Mouse (Mus musculus) spleen, adult 18-20 months (tissue): ENCODE measurements around the gene Cmtm8.
A peak's percentile ranks its signal among the peaks of the same experiment; 100 is the strongest.

Experiments used
- DNase-seq, 2 experiments: peaks; one replicate each; pipeline ENCODE4 v3.0.0; 2022; ENCODE audit warnings: mixed read lengths in 2 of 2

The Cmtm8 gene

DNA sequence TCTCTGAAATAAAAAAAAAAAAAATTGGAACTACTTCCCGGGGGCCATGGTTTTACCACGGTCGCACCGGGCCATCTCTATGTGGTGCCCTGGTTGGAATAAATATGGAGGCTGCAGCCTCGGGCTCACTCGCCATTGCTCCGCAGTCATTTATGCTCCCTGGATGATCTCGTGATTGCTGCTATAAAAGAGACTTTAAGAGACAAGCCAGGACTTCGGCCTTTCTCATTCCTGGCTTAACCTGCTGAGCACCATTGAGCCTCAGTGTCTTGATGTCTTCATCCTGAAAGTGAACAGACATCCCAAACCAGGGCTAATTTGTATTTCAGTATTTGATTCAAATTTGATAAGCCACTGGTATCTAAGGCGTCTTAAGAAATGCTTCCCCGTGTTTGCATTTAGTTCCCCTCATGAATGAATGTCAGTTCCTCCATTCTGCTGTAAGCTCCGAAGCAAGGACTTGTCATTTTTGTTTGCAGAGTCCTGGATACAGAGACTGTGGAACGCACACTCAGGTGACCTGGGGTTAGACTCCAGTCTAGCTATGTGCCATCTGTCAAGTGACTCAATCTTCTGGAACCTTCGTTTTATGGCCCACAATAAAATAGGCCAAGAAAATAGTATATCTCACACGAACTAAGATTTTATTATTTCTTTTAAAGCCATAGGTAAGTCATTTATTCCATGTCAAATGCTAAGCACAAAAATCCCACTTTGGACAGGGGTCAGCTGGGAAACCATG lies 22.2 kb downstream of the Cmtm8 start:
- DNase-seq = no peak

DNA sequence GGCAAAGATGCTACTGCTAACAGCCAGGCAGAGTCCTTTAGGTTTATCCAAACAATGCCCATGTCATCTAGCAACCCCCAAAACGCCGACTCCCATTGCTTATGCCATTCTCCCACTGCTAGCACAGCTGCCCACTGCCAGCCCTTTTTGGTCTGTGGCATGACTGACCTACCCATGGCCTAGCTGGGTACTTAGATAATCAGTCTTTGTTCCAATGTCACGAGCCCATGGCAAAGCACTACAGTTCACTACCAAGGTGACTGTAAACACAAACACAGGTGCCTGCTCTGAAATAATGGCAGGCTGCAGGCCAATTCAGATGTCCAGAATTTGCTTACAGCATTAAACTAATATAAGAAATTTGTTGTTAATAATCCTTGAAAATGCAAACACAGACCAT lies 25.0 kb downstream of the Cmtm8 start:
- DNase-seq = no peak

DNA sequence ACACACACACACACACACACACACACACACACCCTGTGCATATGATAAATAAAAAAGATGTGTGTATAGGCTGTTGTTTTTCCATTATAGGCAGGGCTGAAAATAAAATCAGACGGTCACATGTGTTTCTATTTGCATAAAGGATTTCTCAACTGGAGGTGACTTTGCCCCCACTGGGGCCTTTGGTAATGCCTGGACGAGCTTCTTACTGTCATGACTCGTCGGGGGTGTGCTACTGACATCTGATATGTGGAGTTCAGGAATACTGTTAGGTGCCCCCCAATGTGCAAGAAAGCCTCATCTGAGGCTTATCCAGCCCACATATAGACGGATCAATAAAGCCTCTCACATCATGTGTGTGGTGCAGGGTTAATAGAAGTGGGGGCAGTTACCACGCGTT lies 26.9 kb downstream of the Cmtm8 start:
- no peak for DNase-seq

DNA sequence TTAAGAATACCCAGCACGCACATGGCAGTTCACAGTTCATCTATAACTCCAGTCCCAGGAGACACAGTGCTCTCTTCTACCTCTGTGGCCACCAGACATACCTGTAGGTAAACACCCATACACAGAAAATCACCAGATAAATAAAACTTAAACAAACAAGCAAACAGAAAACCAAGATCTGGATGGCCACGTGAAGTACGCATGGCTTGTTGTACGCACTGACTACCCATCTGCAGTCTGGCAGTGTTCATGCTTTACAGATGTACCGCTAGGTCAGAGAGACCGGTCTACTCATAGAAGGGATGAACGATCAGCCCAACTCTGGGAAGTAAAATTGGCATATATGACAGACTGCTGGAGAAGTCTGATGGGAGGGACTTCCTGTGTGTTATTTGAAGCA lies 27.8 kb downstream of the Cmtm8 start:
- DNase-seq = no peak

DNA sequence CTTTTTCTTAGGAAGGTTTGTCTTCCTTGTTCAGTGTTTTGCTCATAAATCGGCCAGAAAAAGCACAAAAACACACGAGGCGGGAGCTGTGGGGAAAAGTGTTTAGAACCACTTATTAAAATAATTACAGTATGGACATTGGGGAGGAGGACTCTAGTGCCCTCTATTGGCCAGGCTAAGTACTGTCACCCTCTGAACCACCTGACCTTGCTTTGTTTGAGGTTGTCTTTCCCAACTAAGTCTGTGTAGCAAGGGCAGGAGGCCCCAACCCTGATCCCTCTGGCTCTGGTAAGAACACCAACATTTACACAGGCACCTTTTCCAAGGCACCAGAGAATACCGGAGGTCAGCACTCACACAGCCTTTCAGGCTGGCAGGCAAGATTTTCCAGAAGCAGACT lies 28.6 kb downstream of the Cmtm8 start:
- peak in 1 of 2 experiments; percentile 55 for DNase-seq

DNA sequence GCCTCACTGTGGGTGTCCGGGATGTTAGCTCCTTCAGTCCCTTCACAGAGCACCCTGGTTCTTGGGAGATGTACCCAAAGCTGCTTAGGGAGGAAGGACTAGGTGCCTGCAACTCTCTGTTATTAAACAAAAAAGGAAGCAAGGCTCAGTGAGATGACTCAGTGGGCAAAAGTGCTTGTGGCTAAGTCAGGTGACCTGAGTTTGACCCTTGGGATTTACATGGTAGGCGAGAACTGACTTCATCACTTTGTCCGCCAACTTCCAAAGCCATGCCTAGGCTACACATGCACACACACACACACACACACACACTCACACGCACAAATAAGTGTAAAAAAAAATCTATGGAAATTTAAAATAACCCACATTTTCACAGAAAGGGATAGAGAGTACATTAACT lies 32.0 kb downstream of the Cmtm8 start:
- no peak for DNase-seq

DNA sequence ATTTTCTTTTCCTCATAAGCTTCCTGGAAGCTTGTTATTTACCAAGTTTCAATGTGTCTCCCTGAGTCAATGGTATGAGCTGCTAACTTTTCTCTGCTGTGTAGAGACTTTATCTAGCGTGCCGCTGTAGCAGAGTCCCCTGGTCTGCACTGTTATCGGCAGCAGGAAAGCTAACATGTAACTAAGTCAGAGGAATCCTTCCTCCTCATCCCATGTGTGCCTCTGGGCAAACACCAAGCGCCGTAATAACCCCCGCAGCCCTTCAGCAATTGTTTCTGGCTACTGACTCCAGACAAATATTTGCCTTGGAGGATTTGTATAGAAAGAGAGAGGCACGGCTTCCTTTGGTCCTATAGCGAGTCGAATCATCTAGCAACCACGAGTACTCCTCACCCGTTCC lies 33.1 kb downstream of the Cmtm8 start:
- DNase-seq = no peak

DNA sequence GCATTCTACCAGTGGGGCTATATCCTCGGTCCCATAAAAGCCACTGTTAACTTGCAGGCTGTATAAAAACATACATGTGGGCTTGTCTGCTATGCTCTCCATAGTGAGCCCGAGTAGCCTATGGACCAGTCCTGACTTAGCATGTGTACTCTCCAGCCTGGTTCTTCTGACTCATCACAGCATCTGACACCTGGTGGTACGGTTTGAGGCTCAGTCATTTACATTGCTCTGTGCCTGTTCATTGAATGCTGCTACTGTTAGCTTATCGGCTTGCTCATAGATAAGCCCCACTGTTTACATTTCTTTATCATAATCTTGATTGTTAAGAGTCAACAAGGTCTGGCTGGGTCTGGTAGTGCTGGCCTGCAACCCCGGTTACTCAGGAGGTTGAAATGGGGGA lies 35.3 kb downstream of the Cmtm8 start:
- DNase-seq = no peak

DNA sequence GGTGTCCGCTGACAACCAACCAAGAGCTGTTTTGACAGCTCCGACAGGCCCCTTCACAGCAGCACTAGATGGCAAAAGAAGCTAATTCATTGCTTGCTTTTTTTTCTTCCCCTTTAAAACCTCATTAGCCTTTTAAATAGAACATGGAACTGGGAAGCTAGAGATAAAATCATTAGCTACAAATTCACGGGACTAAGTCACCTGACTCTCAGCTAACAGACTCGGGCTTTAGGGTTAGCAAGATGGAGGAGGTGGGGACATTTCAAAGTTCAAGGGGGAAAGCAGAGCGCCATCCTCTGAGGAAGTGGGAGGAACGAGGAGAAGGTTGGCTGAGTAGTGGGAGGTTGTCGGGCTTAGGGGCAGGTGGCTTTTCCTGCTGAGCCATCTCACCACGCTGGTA lies 36.7 kb downstream of the Cmtm8 start:
- DNase-seq = no peak

DNA sequence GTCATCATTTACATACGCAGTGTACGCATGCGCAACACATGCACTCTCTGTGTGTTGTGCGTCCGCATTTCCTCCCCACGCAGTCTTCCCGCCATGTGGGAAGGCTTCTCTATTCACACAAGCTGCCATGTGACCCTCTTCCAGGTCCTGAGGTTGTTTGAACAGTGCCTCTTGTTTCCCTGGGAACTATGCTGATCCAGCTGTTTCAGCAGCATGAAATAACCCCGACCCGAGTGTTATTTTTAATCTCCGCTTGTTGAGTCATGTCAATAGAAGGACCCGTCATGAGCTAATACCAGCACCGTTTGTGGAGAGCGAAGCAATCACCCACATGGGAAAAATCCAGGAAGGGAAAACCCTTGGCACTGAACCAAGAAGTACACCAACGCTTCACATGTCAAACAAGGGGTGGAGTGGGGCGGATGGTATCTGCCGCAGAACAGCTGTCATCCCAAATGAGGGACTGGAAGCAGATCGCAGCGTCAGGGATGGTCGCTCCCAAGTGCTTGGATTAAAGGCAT lies 38.7 kb downstream of the Cmtm8 start:
- no peak for DNase-seq

DNA sequence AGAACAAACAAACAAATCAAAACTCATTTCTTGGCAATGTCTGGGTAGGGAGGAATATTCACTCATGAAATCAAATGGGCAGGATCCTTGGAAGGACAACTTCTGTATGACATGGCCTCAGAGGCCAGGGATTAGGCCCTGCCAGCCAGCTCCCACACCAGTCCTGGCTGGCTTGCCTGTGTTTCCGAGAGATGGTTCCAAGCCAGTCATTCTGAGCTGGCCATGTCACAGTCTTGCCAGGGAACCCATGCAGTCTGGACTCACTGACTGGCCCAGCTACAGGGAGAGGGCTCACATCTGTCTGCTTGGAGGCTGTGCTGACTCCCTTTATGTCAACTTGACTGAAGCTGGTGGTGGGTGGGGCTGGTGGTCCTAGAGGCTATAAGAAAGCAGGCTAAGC lies 41.8 kb downstream of the Cmtm8 start:
- no peak for DNase-seq

DNA sequence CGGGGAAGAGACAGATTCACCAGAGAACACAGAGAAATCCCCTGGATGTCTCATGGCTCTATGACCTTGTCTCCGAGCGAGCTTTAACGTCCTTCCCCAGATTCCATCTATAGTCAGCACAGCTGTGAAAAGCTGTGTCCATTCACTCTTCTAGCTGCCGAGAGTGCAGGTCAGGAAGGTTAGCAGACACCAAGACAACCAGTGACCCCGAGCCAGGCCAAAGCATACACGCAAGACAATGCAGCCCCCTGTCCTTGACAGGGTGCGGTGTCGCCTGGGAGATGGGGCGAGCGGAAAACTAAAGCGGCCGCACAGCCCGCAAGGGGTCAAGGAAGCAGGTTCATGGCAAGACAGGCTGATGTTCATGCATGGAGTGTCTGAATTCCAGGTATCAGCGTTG lies 42.7 kb downstream of the Cmtm8 start:
- DNase-seq = no peak

DNA sequence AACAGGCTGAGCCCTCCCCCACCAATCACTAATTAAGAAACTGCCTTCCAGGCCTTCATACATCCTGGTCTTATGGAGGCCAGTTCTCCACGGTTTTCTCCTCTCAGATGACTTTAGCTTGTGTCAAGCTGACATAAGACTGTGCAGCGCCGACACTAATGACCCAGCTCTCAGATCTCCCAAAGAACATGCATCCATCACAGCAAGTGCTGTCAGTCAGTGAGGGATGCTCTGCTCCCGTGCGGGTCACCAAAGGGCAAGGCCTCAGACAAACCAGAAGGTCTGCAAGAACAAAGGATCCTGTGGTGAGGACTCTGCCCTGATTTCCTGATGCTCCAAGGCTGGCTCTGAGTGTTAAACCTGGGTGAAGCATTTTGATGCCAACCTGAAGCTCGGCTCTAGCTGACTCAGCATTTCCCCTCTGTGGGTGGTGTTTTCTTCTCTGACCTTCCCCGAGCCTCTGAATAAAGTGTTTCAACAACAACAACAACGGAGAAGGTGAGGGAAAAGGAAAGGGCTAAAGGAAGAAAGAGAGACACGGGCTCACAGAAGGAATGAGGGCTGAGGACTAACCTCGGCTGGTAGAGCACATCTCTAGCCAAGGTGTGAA lies 44.4 kb downstream of the Cmtm8 start:
- DNase-seq = no peak

DNA sequence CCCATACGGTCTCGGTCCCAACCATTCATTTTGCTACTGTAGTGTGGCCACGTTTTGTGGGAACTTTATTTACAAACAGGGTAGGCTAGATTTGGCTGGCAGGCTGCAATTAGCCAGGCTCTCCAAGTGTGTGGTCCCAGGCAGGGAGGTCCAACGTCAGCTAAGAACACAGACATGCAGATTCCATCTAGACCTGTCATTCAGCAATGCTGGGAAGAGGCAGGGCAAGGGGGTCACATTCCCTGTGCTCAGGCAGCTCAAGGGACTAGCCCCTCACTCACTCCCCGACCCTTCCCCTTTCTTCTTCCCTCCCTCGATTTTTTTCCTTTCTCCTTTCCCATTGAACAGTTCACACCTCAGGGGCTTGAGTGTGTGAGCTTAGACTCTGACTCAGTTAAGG lies 45.1 kb downstream of the Cmtm8 start:
- no peak for DNase-seq

DNA sequence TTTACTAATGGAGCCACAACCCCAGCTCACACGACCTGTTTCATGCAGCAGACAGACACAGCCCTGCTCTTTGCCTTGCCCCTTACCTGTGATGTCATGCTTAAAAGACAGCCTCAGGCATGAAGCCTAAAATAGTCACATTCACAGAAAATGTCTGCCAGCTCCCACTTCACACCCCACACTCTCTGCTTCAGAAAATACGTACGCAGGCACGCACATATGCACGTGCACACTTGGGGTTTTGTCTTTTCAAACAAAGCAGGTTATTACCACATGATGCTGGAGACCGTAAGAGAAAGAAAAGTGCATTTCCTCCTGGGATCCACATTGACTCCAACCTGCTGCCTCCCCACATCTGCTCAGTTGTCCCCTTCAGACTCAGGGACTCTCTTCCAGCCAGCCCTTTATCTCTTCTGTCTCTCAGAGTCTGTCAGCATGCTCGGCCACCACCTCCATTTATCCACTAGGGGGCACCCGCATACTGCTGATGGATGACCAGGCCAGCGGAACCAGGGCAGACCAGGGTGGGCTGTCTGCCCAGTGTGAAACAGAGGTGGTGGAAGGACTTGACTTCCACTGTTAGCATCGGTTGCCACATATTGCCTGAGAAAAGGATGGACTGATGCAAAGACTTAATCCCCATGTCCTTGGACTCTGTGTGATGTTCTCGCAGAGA lies 46.5 kb downstream of the Cmtm8 start:
- DNase-seq = peak; percentile 66 to 82

DNA sequence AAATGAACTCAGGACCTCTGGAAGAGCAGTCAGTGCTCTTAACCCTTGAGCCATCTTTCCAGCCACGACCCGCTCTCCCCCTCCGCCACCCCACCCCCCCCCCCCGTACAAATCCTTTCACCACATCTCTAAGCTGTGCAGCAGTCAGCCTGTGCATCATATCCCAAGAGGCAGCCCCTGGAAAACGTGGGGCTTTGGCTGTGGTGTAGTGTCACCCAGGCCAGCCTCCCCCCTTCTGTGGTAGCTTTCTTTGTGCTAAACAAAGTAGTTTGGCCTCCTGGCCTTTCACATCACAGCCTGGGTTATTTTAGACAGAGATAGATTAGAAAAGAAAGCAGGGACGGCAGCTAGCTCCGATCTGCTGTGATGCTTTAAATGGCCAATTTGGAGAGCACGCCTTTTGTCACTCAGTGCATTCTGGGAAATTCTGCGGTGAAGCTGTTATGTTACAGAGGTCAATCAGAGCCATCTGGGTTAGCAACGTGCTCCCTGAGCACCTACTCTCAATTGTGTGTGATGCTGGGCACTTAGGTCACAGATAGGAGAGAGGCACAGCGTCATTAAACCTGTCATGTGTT lies 47.4 kb downstream of the Cmtm8 start:
- DNase-seq = no peak

DNA sequence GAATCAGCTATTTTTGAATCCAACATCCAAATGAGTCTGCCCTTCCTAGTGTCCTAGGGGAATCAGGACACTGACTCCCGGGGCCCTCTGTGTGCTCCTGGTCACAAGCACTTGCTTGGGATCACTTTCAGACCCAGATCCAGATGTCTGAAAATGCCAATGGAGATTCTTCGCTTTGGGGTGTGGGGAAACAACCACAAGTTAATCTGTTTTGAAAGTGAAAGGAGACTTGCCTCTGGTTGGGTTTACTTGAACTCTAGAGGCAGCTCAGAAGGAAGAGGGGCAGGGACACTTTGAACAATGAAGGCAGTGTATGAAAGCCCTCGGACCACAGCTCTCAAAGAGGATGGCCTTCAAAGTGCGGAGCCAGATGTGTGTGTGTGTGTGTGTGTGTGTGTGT lies 49.5 kb downstream of the Cmtm8 start:
- DNase-seq = no peak

DNA sequence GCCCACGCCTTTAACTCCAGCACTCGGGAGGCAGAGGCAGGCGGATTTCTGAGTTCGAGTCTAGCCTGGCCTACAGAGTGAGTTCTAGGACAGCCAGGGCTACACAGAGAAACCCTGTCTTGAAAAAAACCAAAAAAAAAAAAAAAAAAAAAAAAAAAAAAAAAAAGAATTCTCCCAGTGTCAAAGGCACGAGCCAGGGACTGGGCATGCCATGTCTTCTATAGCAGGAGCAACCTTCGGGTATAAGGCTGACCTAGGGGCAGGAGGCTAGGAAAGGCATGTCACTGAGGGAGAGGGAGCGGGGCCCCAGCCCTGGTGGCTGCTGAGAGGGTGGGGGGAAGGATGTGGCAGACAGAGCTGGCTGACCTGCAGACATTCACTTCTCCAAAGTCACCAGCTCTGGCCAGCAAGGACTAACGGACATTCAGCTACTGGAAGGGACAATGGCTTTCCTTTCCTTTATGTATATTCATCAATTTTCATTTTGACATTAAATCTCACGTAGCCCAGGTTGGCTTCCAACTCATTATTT lies 50.1 kb downstream of the Cmtm8 start:
- no peak for DNase-seq

DNA sequence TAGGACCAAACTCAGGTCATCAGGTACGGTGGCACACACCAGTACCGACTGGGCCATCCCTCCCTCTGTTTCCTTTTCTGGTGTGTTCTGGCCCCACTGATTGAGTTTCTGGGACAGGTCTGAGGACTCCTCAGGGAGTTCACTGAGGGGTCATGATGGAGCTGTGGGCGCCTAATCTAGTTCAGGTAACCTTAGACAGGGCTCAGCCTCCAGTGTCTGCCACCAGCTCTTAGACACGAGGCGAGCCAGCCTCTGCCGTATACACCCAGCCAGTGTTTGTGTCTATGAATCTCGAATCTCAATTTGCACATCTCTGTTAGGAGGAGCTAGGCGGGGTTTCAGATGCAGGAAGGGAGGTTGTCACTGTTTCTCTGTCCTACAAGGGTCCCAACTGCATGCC lies 54.0 kb downstream of the Cmtm8 start:
- no peak for DNase-seq

DNA sequence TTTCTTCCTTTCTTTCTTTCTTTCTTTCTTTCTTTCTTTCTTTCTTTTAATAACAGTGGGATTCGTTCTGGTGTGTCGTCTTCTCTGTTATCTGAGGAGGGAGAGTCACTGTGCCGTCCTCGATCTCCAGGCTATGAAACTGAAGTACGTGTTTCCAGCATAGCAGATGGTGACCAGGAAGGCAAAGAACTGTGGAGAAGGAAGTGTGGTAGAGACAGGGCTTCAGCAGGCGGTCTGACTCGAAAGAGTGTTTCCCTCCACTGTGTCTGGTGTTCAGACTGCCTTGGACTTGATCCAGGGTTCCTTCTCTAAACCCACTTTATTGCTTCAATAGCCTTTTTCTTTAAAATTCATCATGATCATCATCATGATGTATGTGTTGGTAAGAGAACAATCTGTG lies 54.4 kb downstream of the Cmtm8 start:
- no peak for DNase-seq

DNA sequence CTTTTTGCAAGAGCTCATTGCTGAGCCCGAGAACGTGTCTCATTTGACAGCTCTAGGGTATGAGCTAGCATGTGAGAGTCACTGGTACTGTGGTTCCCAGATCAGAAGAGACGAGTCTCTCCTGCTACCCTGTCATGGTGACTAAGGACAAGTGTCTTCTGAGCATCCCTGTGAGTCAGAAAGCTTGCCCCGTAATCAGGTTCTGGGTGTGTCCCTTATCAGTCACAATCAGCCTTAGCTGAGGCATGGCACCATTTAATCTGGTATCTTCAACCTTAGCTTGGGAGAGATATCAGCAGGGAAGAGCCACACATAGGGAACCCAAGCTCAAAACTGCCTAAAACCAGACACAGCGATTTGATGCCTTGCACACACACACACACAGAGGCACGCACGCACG lies 55.3 kb downstream of the Cmtm8 start:
- DNase-seq = no peak

DNA sequence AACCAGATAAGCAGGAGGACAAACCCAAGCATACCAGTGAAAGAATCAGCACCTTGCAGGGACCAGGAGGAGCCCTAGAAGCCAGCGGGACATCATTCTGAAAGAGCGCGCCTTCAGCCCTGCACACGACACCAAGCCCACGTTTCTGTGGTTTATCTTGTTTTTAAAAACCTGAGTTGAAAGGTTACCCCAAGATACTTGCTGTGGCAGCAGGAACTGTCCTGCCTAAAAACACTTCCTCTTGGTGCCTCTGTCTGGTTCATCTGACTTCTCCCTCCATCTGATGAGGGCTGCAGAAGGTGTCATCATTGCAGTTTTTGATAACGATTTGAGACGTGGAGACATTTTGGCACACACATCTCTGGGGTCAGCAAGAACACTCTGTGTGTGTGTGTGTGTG lies 56.2 kb downstream of the Cmtm8 start:
- no peak for DNase-seq

DNA sequence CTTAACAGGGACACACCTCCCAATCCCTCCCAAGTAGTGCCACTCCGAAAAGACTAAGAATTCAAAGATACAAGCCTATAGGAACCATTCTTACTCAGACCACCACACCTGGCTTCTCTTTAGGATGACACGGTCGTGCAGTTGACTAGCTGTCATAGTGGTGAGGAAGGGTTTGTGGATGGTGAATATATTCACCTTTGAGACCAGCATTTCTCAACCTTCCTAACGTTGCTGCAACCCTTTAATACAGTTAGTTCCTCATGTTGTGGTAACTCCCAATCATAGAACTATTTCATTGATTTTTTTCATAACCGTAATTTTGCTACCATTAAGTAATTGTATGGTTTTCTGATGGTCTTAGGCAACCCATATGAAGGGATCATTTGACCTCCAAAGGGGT lies 56.8 kb downstream of the Cmtm8 start:
- no peak for DNase-seq
